9 mouse cellular contexts compared by ENCODE assay signal in genomic region chr15:78401345-78401744, GRCm38 (mm10). TPM values are rescaled to one million over a fixed set of nuclear protein-coding genes. Genes with fewer than 3 reads are reported as not detected.
DNase-seq lines count a peak whose midpoint lies in the region; ATAC-seq and TF ChIP-seq lines count a peak whose summit lies in the region.
"Had no signal": no experiment of that assay in that cellular context is flagged by ENCODE, and none has a peak within 500 bp of the region (broad histone marks: within the 10 kb centered on the region; RNA-seq: fewer than 3 reads in every experiment).

No protein-coding gene starts in this region.

- H3K4me2 ChIP-seq in kidney, embryonic 16.5 days (replicated peaks; ENCODE audit: low read depth, low read length), result no peak overlapping the region

- H3K27me3 ChIP-seq in kidney, embryonic 16.5 days (ENCODE audit: insufficient read depth, low read length), result no peaks in the 10 kb centered on the region
- no peaks in the 10 kb centered on the region for H3K27me3 ChIP-seq in spleen, adult 2 months (ENCODE audit: control insufficient read depth, insufficient read depth, low read length)

- no peaks in the 10 kb centered on the region for H3K9me3 ChIP-seq in kidney, embryonic 16.5 days (ENCODE audit: low read length)

- H3K4me3 ChIP-seq in kidney, embryonic 16.5 days (ENCODE audit: low read length), result no peak overlapping the region
- no peak overlapping the region for H3K4me3 ChIP-seq in spleen, adult 2 months (ENCODE audit: extremely low read depth, insufficient read depth, insufficient read length)
- H3K4me3 ChIP-seq: erythroblast, embryonic 14.5 days had no signal

- peaks cover 32% of the 10 kb centered on the region for H3K4me1 ChIP-seq in kidney, embryonic 16.5 days (ENCODE audit: insufficient read depth, low read length)
- H3K4me1 ChIP-seq in spleen, adult 2 months (ENCODE audit: control insufficient read depth, insufficient read depth, insufficient read length), result peaks cover 3% of the 10 kb centered on the region; the same call in 1 of the 2 replicates

- H3K36me3 ChIP-seq in kidney, embryonic 16.5 days (ENCODE audit: insufficient read depth, low read length), result no peaks in the 10 kb centered on the region
- H3K36me3 ChIP-seq in spleen, adult 2 months (ENCODE audit: control insufficient read depth, insufficient read depth, low read length), result no peaks in the 10 kb centered on the region

- WGBS in kidney, embryonic 16.5 days, result 72% methylated on average over 6 of the region's 6 CpGs
- WGBS in spleen, adult 2 months, result 60% methylated on average over 6 of the region's 6 CpGs

- peak; percentile 69 to 72 for DNase-seq in cerebellum, postnatal 10 days
- DNase-seq in cerebellum, adult 11 months, result no peak
- no peak for DNase-seq in kidney, adult 18-20 months
- DNase-seq in spleen, adult 2 months (ENCODE audit: low read depth in 1 of 2, low spot score in 2 of 2), result no peak
- DNase-seq in spleen, postnatal 10 days (ENCODE audit: low spot score in 2 of 2), result no peak
- no peak for DNase-seq in MN1 (ENCODE audit: low spot score)

- TF ChIP-seq CTCF in spleen, adult 2 months (IDR thresholded peaks at IDR 0.05; ENCODE audit: extremely low read depth, insufficient read depth, insufficient read length, insufficient replicate concordance), result no peak

- no peak overlapping the region for H3K27ac ChIP-seq in kidney, embryonic 16.5 days (ENCODE audit: low read length)
- H3K27ac ChIP-seq in spleen, adult 2 months (ENCODE audit: insufficient read depth, low read length), result peak overlapping the region; percentile 31; the same call in 1 of the 2 replicates

- no peak for TF ChIP-seq POLR2A in spleen, adult 2 months (IDR thresholded peaks at IDR 0.05; ENCODE audit: low read depth, low read length)

- no peak for ATAC-seq in kidney, embryonic 16.5 days (ENCODE audit: low FRiP score, low TSS enrichment)
- no peak for ATAC-seq in activated CD4-positive, CD25-positive, alpha-beta regulatory T cell, adult 4 months

- H3K9ac ChIP-seq in kidney, embryonic 16.5 days (replicated peaks; ENCODE audit: low read length), result 0 out of 2 replicates have a peak overlapping the region, but pooled peaks have one; percentile 10

RNA-seq across cellular contexts. Expression of gene Tst, which starts 4.4 kb away (rescaled TPM):
- 64.4 and 76.4 TPM in 2 replicates for polyA plus RNA-seq in kidney, embryonic 16.5 days (2015; fragmentation: Nextera tagmentation; extraction: Ambion mirVana)
- polyA plus RNA-seq in spleen, adult 2 months (2012; rRNA removed), result 16.3 and 16.8 TPM in 2 replicates
- 1 to 10 TPM; 4.0 to 4.6 TPM for polyA plus RNA-seq in activated CD4-positive, CD25-positive, alpha-beta regulatory T cell, adult 4 months (2017; shearing (Covaris generic))

RNA-seq across cellular contexts. Expression of gene Mpst, which starts 4.9 kb away (rescaled TPM):
- 3.2 and 5.3 TPM in 2 replicates for polyA plus RNA-seq in kidney, embryonic 16.5 days (2015; fragmentation: Nextera tagmentation; extraction: Ambion mirVana)
- polyA plus RNA-seq in spleen, adult 2 months (2012; rRNA removed), result 97.7 and 117 TPM in 2 replicates
- polyA plus RNA-seq in activated CD4-positive, CD25-positive, alpha-beta regulatory T cell, adult 4 months (2017; shearing (Covaris generic)), result 1 to 10 TPM; 1.8 to 6.5 TPM

RNA-seq across cellular contexts. Expression of gene Tex33, which starts 5.6 kb away (rescaled TPM):
- polyA plus RNA-seq in kidney, embryonic 16.5 days (2015; fragmentation: Nextera tagmentation; extraction: Ambion mirVana), result not detected in 2 replicates
- polyA plus RNA-seq in spleen, adult 2 months (2012; rRNA removed), result not detected in 2 replicates
- not detected for polyA plus RNA-seq in activated CD4-positive, CD25-positive, alpha-beta regulatory T cell, adult 4 months (2017; shearing (Covaris generic))
- polyA plus RNA-seq: erythroblast, embryonic 14.5 days had no signal

RNA-seq across cellular contexts. Expression of gene Kctd17, which starts 27.0 kb away (rescaled TPM):
- 41.5 and 43.1 TPM in 2 replicates for polyA plus RNA-seq in kidney, embryonic 16.5 days (2015; fragmentation: Nextera tagmentation; extraction: Ambion mirVana)
- polyA plus RNA-seq in spleen, adult 2 months (2012; rRNA removed), result 61.5 and 85.3 TPM in 2 replicates
- polyA plus RNA-seq in activated CD4-positive, CD25-positive, alpha-beta regulatory T cell, adult 4 months (2017; shearing (Covaris generic)), result 1 to 10 TPM; 9.0 to 9.7 TPM

Comparison
In these comparisons a context has a peak if more than half of its experiments do, and no peak if none do; other contexts are left out.
1. DNase-seq: peak in cerebellum, postnatal 10 days (2 of 2); none in cerebellum, adult 11 months (single experiment), kidney, adult 18-20 months (single experiment), spleen, adult 2 months (0 of 2), spleen, postnatal 10 days (0 of 2) and MN1 (single experiment).
2. RNA of gene Mpst, which starts 4.9 kb away (polyA plus RNA-seq): 97.7 to 117 TPM in spleen, adult 2 months; 1.8 to 6.5 TPM in activated CD4-positive, CD25-positive, alpha-beta regulatory T cell, adult 4 months and 3.2 to 5.3 TPM in kidney, embryonic 16.5 days; every median in the first group is over 10 times any median in the second.